Mouse (Mus musculus) limb, embryonic 11.5 days (tissue): Measurements from ENCODE around the gene Ppil2. TPM values are rescaled to one million over a fixed set of nuclear protein-coding genes. Genes with fewer than 3 reads are reported as not detected.

Source experiments
- ATAC-seq: fragments of 200-750 bp; cut with Nextera tagmentation; 2 replicates; pipeline ENCODE4 v1.8.0; 2017; ENCODE audit warnings: low read depth; ENCODE audit not compliant: insufficient number of reproducible peaks, low FRiP score, low TSS enrichment
- DNase-seq: peaks from one replicate; pipeline ENCODE4 v3.0.0-alpha.2; 2015; ENCODE audit warnings: low spot score
- H3K27ac ChIP-seq: fragments of 300-500 bp; sonication (generic); replicated peaks from 2 replicates; pipeline ENCODE4 v1.5.1; 2014; ENCODE audit warnings: low read depth, mild to moderate bottlenecking, low read length
- H3K27me3 ChIP-seq: fragments of 300-500 bp; sonication (generic); 2 replicates; pipeline ENCODE4 v1.6.1; 2014; ENCODE audit warnings: mild to moderate bottlenecking, low read length, mixed read lengths; ENCODE audit not compliant: control insufficient read depth, insufficient read depth
- H3K36me3 ChIP-seq: fragments of 300-500 bp; sonication (generic); 2 replicates; pipeline ENCODE4 v1.6.1; 2014; ENCODE audit warnings: mild to moderate bottlenecking, low read length, moderate library complexity, mixed read lengths; ENCODE audit not compliant: control insufficient read depth, insufficient read depth
- H3K4me1 ChIP-seq: fragments of 300-500 bp; sonication (generic); 2 replicates; pipeline ENCODE4 v1.6.1; 2014; ENCODE audit warnings: low read length, mixed read lengths; ENCODE audit not compliant: control insufficient read depth, insufficient read depth
- H3K4me2 ChIP-seq: fragments of 300-500 bp; sonication (generic); 2 replicates; pipeline ENCODE4 v1.6.1; 2014; ENCODE audit warnings: low read depth, mild to moderate bottlenecking, moderate library complexity; ENCODE audit not compliant: severe bottlenecking
- H3K4me3 ChIP-seq: fragments of 300-500 bp; sonication (generic); 2 replicates; pipeline ENCODE4 v1.5.1; 2014; ENCODE audit warnings: low read depth, low read length
- H3K9ac ChIP-seq: fragments of 300-500 bp; sonication (generic); 2 replicates; pipeline ENCODE4 v1.6.1; 2014; ENCODE audit warnings: mild to moderate bottlenecking, low read length
- H3K9me3 ChIP-seq: fragments of 300-500 bp; sonication (generic); 2 replicates; pipeline ENCODE4 v1.6.1; 2016; ENCODE audit warnings: low read length; ENCODE audit not compliant: control insufficient read depth
- WGBS: fragments of 180-500 bp; shearing (Covaris S2); extraction: QIAGEN DNeasy Blood & Tissue Kit; methylation state at CpG from one replicate; pipeline ENCODE4 v1.1.7; 2014; 5-methylcytosine and 5-hydroxymethylcytosine counted together
- microRNA counts: library from miRNA; unstranded; fragments of <30 nt; microRNA quantifications from one replicate; lab custom pipeline; 2016
- microRNA-seq: library from miRNA; unstranded; fragments of <30 nt; microRNA quantifications from one replicate; pipeline ENCODE4, GENCODE M21; 2016
- polyA plus RNA-seq: library from polyadenylated mRNA; unstranded; fragments of >200 nt; fragmentation: Nextera tagmentation; extraction: Ambion mirVana; gene quantifications from 2 replicates; pipeline ENCODE4 v1.2.1, GENCODE M21; 2014

Ppil2 gene
- polyA plus RNA-seq, 1 experiment from 2014 or later, result 146 TPM

- Histone ChIP-seq H3K9me3 (no peaks in the 10 kb centered on the region), H3K4me2 (no peak overlapping the region), H3K4me1 (no peaks in the 10 kb centered on the region), H3K36me3 (peaks cover 18% of the 10 kb centered on the region), H3K9ac (no peak overlapping the region), H3K4me3 (no peak overlapping the region), H3K27ac (no peak overlapping the region), H3K27me3 (no peaks in the 10 kb centered on the region)
- ATAC-seq (no peak), DNase-seq (no peak)
- 89% methylated on average over 3 of the region's 3 CpGs for WGBS
Measured at GRCm38 (mm10) chr16:17044320-17044719, 66.7 kb downstream of the Ppil2 start.

- H3K27me3 ChIP-seq, result no peaks in the 10 kb centered on the region
Measured at GRCm38 (mm10) chr16:17041417-17041816, 69.6 kb downstream of the Ppil2 start.

GRCm38 (mm10) chr16:17040716-17041115 is 70.3 kb downstream of the Ppil2 start:
- Histone ChIP-seq H3K4me1 (no peaks in the 10 kb centered on the region), H3K4me3 (no peak overlapping the region), H3K27me3 (no peaks in the 10 kb centered on the region), H3K9ac (no peak overlapping the region), H3K36me3 (peaks cover 21% of the 10 kb centered on the region), H3K4me2 (no peak overlapping the region), H3K9me3 (no peaks in the 10 kb centered on the region), H3K27ac (no peak overlapping the region)
- DNase-seq (no peak), ATAC-seq (no peak)
- 95% methylated on average over 3 of the region's 3 CpGs for WGBS

More at GRCm38 (mm10) chr16:17041417-17041816, 69.6 kb downstream of the Ppil2 start:
- Histone ChIP-seq H3K4me1 (no peaks in the 10 kb centered on the region), H3K27ac (no peak overlapping the region), H3K9ac (no peak overlapping the region), H3K9me3 (no peaks in the 10 kb centered on the region), H3K4me3 (no peak overlapping the region), H3K4me2 (no peak overlapping the region), H3K36me3 (peaks cover 18% of the 10 kb centered on the region)
- DNase-seq (no peak), ATAC-seq (no peak)
- 100% methylated on average over 1 of the region's 1 CpGs for WGBS

MicroRNAs within 50 kb of the gene (microRNA counts, 519-probe panel; counts per million panel counts)
- microRNA mmu-miR-130b (lab: Ali Mortazavi, UCI) (5,883 counts per million, percentile 94 among the panel's probes with 10 or more counts), microRNA mmu-miR-301b (lab: Ali Mortazavi, UCI) (3,033 counts per million, percentile 35 among the panel's probes with 10 or more counts)

Small RNA genes lying within 50 kb of the gene (microRNA-seq; reads per million reads assigned to microRNA genes)
- gene Mir130b (9,767 reads per million, percentile 95 among the genes with 10 or more reads in this experiment), gene Mir301b (157 reads per million, percentile 55 among the genes with 10 or more reads in this experiment)

Other genes starting within 250 kb of the Ppil2 start
- gene Igll1, start 247.3 kb downstream of the Ppil2 start, polyA plus RNA-seq, result not detected in 2 replicates
- 72.3 and 77.3 TPM in 2 replicates for gene Top3b, start 240.5 kb downstream of the Ppil2 start, polyA plus RNA-seq
- 3.8 TPM in 2 replicates for gene Vpreb1, start 240.4 kb downstream of the Ppil2 start, polyA plus RNA-seq
- 26.5 and 31.0 TPM in 2 replicates for gene Ppm1f, start 214.8 kb downstream of the Ppil2 start, polyA plus RNA-seq
- 171 and 172 TPM in 2 replicates for gene Mapk1, start 127.9 kb downstream of the Ppil2 start, polyA plus RNA-seq
- gene Ypel1, start 41.6 kb downstream of the Ppil2 start, polyA plus RNA-seq, result 99.5 and 109 TPM in 2 replicates
- 154 and 174 TPM in 2 replicates for gene 2610318N02Rik, start 13.9 kb upstream of the Ppil2 start, polyA plus RNA-seq
- 62.6 and 65.8 TPM in 2 replicates for gene Sdf2l1, start 21.1 kb upstream of the Ppil2 start, polyA plus RNA-seq
- 3.6 and 4.8 TPM in 2 replicates for gene Ydjc, start 33.4 kb upstream of the Ppil2 start, polyA plus RNA-seq
- 0.40 and 0.58 TPM in 2 replicates for gene Ccdc116, start 36.0 kb upstream of the Ppil2 start, polyA plus RNA-seq
- gene Ube2l3, start 91.4 kb upstream of the Ppil2 start, polyA plus RNA-seq, result 430 and 433 TPM in 2 replicates
- 0.37 and 0.44 TPM in 2 replicates for gene Rimbp3, start 97.3 kb upstream of the Ppil2 start, polyA plus RNA-seq
- 9.8 and 10.6 TPM in 2 replicates for gene Hic2, start 122.3 kb upstream of the Ppil2 start, polyA plus RNA-seq
- 4.5 and 7.6 TPM in 2 replicates for gene Tmem191c, start 164.8 kb upstream of the Ppil2 start, polyA plus RNA-seq
- 0.12 and 0.35 TPM in 2 replicates for gene Serpind1, start 220.1 kb upstream of the Ppil2 start, polyA plus RNA-seq